Mouse (Mus musculus) left cerebral cortex, adult 2 months (tissue): ENCODE data around the gene Pip4k2b. TPM values are rescaled to one million over a fixed set of nuclear protein-coding genes. Genes with fewer than 3 reads are reported as not detected.

Source experiments
- DNase-seq, 2 experiments: peaks; one replicate each; pipeline ENCODE4 v3.0.0; 2021 to 2022; ENCODE audit warnings: low spot score in 2 of 2, mixed read lengths in 1 of 2; ENCODE audit errors: extremely low spot score in 1 of 2
- H3K27ac ChIP-seq: fragments of 200-600 bp; 2 replicates; pipeline ENCODE4 v1.8.1; 2022
- H3K4me3 ChIP-seq: fragments of 200-600 bp; 2 replicates; pipeline ENCODE4 v1.8.1; 2022
- CTCF ChIP-seq: fragments of 200-600 bp; IDR thresholded peaks from 2 replicates; pipeline ENCODE4 v1.8.1; 2022; ENCODE audit warnings: antibody characterized with exemption, mild to moderate bottlenecking, moderate library complexity
- intact Hi-C: fragments of 180-260 bp; cut with DNase I; formaldehyde crosslinking; loops from one replicate; pipeline ENCODE4 v1.15.1; 2025
- microRNA-seq, 2 experiments: library from miRNA; unstranded; fragments of <30 nt; microRNA quantifications; one replicate each; pipeline ENCODE4 v1.2.0; 2021
- total RNA-seq, 2 experiments: library from RNA; stranded (reverse); gene quantifications; 2 replicates each; pipeline ENCODE4 v1.2.3; 2021

The Pip4k2b gene
- total RNA-seq, 2 experiments from 2014 or later = 114 to 117 TPM

- no peak for TF ChIP-seq CTCF
- intact Hi-C loops = loop anchor here (5.0 kb wide), 1 partner anchor 37 kb away; no protein-coding TSS in a partner anchor
- peak overlapping the region; percentile 64 for H3K27ac ChIP-seq
- no peak overlapping the region for H3K4me3 ChIP-seq
- DNase-seq = no peak
Observed at GRCm38 (mm10) chr11:97669268-97669667, 75.2 kb downstream of the Pip4k2b start.

DNA sequence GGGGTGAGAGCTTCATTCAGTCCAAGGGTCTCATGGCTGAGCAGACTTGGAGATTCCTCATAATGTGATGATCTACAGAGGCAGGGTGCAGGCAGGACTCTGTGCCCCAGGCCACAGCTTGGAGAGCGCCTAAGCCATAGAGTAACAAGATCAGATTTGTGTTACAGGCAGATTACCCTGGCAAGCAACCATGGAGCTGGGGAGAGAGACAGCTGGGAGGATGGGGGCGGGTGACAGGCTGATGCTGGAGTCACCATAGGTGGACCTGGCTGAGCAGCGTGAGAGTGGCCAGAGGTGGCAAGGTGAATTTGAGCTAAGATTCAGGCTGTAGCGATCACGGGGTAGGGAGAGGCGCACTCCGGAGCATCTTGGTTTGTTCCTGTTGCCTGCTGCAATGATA lies 76.3 kb downstream of the Pip4k2b start:
- Histone ChIP-seq H3K27ac (peak overlapping the region; percentile 64; the same call in 1 of the 2 replicates), H3K4me3 (no peak overlapping the region)
- DNase-seq = no peak
- no peak for TF ChIP-seq CTCF
- intact Hi-C loops = loop anchor here (5.0 kb wide), 1 partner anchor 36 kb away; no protein-coding TSS in a partner anchor

GRCm38 (mm10) chr11:97666794-97667193 lies 77.7 kb downstream of the Pip4k2b start:
- intact Hi-C loops = loop anchor here (5.0 kb wide), 1 partner anchor 34 kb away; no protein-coding TSS in a partner anchor
- no peak overlapping the region for H3K27ac ChIP-seq
- no peak for TF ChIP-seq CTCF
- H3K4me3 ChIP-seq = no peak overlapping the region
- no peak for DNase-seq

DNA sequence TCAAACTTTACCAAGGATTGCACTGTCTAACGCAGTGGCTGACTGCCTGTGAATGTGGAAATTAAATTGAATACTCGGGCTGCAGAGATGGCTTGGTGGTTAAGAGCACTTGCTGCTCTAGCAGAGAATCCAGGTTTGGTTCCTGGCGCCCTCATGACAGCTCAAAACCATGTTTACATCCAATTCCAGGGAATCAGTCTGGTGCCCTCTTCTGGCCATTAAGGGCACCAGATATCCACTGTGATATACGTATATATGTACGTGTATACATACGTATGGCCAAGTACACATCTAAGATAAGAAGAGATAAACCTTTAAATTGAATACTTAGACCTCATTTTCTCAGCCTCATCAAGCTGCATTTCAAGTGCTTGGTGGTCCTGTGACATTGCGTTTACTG lies 78.3 kb downstream of the Pip4k2b start:
- intact Hi-C loops = loop anchor here (5.0 kb wide), 1 partner anchor 34 kb away; no protein-coding TSS in a partner anchor
- TF ChIP-seq CTCF = peak; percentile 57
- Histone ChIP-seq H3K4me3 (no peak overlapping the region), H3K27ac (no peak overlapping the region)
- no peak for DNase-seq

DNA sequence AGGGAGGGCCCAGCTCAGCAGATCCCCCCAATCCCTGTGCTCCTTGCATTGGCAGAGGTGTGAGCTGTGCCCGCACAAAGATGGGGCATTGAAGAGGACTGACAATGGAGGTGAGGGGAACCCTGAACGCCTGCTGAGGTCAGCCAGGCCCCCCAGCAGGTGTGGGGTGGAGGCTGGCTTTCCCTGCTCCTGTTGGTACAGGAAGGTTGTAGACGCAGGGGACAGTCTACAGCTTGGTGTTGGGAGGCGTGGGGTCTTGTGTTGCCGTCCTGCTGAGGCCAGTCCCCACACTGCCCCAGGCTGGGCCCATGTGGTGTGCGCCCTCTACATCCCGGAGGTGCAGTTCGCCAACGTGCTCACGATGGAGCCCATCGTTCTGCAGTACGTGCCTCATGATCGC lies 79.1 kb downstream of the Pip4k2b start:
- intact Hi-C loops = loop anchor here (5.0 kb wide), 1 partner anchor 33 kb away; no protein-coding TSS in a partner anchor
- H3K27ac ChIP-seq = no peak overlapping the region
- H3K4me3 ChIP-seq = no peak overlapping the region
- TF ChIP-seq CTCF = no peak
- no peak for DNase-seq

Small RNAs within 50 kb of the gene (microRNA-seq; reads per million reads assigned to microRNA genes)
- 0 to 0.73 reads per million in 2 experiments for gene Mir6927
- 0 to 0.24 reads per million in 2 experiments for gene Mir8102

Other genes with a start within 250 kb of the Pip4k2b start
- gene 4933428G20Rik, start 244.4 kb downstream of the Pip4k2b start, total RNA-seq = not detected
- gene Srcin1, start 168.5 kb downstream of the Pip4k2b start, total RNA-seq = 100 to 1,000 TPM; 308 to 318 TPM
- gene Epop, start 115.0 kb downstream of the Pip4k2b start, total RNA-seq = 100 to 1,000 TPM in 1 of 2 experiments, 10 to 100 TPM in 1; 99.9 to 107 TPM
- 100 to 1,000 TPM; 143 to 147 TPM for gene Mllt6, start 81.3 kb downstream of the Pip4k2b start, total RNA-seq
- 10 to 100 TPM; 47.7 to 57.6 TPM for gene Cisd3, start 58.9 kb downstream of the Pip4k2b start, total RNA-seq
- 10 to 100 TPM; 36.2 to 39.6 TPM for gene Pcgf2, start 44.2 kb downstream of the Pip4k2b start, total RNA-seq
- gene Psmb3, start 41.3 kb downstream of the Pip4k2b start, total RNA-seq = 100 to 1,000 TPM; 113 to 123 TPM
- 10 to 100 TPM; 19.5 to 21.3 TPM for gene Cwc25, start 21.9 kb upstream of the Pip4k2b start, total RNA-seq
- gene 1700001P01Rik, start 31.2 kb upstream of the Pip4k2b start, total RNA-seq = 1 to 10 TPM in 1 of 2 experiments, not detected in 1; 1.0 TPM
- 100 to 1,000 TPM; 326 to 327 TPM for gene Rpl23, start 37.7 kb upstream of the Pip4k2b start, total RNA-seq
- 100 to 1,000 TPM; 174 to 191 TPM for gene Lasp1, start 54.3 kb upstream of the Pip4k2b start, total RNA-seq
- 10 to 100 TPM; 77.6 to 78.9 TPM for gene B230217C12Rik, start 96.1 kb upstream of the Pip4k2b start, total RNA-seq
- 1 to 10 TPM; 2.8 to 2.9 TPM for gene Fbxo47, start 139.4 kb upstream of the Pip4k2b start, total RNA-seq
- gene Plxdc1, start 241.7 kb upstream of the Pip4k2b start, total RNA-seq = 10 to 100 TPM; 35.2 to 37.1 TPM